Mouse (Mus musculus) MEL (cell line): ENCODE results near the gene Egfem1. TPM values are rescaled to one million over a fixed set of nuclear protein-coding genes. Genes with fewer than 3 reads are reported as not detected.

Experiments
- DNase-seq: peaks from one replicate; pipeline ENCODE4 v3.0.0; 2011; ENCODE audit warnings: low read depth, low spot score
- H3K27ac ChIP-seq: 2 replicates; pipeline ENCODE4 v1.5.1; 2012; ENCODE audit warnings: low read depth, mild to moderate bottlenecking, control low read depth, low read length, moderate library complexity; ENCODE audit not compliant: control insufficient read depth
- H3K27me3 ChIP-seq, 2 experiments: fragments of 150-350 bp in 1 of 2; sonication (generic) in 1 of 2; 2 replicates each; pipeline ENCODE4 v1.6.1; 2012; ENCODE audit warnings: low read length in 2 of 2, mild to moderate bottlenecking in 2 of 2, improper control_type of control experiment in 1 of 2, moderate library complexity in 1 of 2; ENCODE audit not compliant: insufficient read depth in 2 of 2, control insufficient read depth in 1 of 2
- H3K36me3 ChIP-seq, 2 experiments: 2 replicates each; pipeline ENCODE4 v1.6.1; 2012 to 2014; ENCODE audit warnings: low read length in 2 of 2, improper control_type of control experiment in 1 of 2, inconsistent platforms in 1 of 2, mild to moderate bottlenecking in 1 of 2; ENCODE audit not compliant: insufficient read depth in 2 of 2, control insufficient read depth in 1 of 2
- H3K4me1 ChIP-seq, 2 experiments: fragments of 150-350 bp in 1 of 2; sonication (generic) in 1 of 2; 2 replicates each; pipeline ENCODE4 v1.6.1; 2012; ENCODE audit warnings: low read length in 2 of 2, improper control_type of control experiment in 1 of 2, mild to moderate bottlenecking in 1 of 2; ENCODE audit not compliant: insufficient read depth in 2 of 2, control insufficient read depth in 1 of 2
- H3K4me3 ChIP-seq, 2 experiments: fragments of 150-350 bp in 1 of 2; sonication (generic) in 1 of 2; 2 replicates each; pipeline ENCODE4 v1.5.1; 2012; ENCODE audit warnings: low read depth in 2 of 2, low read length in 2 of 2, mild to moderate bottlenecking in 2 of 2, moderate library complexity in 2 of 2, control low read depth in 1 of 2, improper control_type of control experiment in 1 of 2; ENCODE audit not compliant: control insufficient read depth in 1 of 2, insufficient read depth in 1 of 2
- H3K79me2 ChIP-seq: 2 replicates; pipeline ENCODE4 v1.6.1; 2012; ENCODE audit warnings: mild to moderate bottlenecking, low read length, moderate library complexity; ENCODE audit not compliant: control insufficient read depth, poor library complexity, insufficient read depth
- H3K9ac ChIP-seq: 2 replicates; pipeline ENCODE4 v1.6.1; 2012; ENCODE audit warnings: low read depth, mild to moderate bottlenecking, control low read depth, low read length, moderate library complexity; ENCODE audit not compliant: control insufficient read depth, poor library complexity, severe bottlenecking
- H3K9me3 ChIP-seq: fragments of 150-350 bp; sonication (generic); replicated peaks from 2 replicates; pipeline ENCODE4 v1.6.1; 2012; ENCODE audit warnings: mild to moderate bottlenecking, low read length, improper control_type of control experiment, moderate library complexity; ENCODE audit not compliant: insufficient read depth
- CHD2 ChIP-seq: IDR thresholded peaks from 2 replicates; pipeline ENCODE4 v1.6.1; 2011; ENCODE audit warnings: low read length, improper control_type of control experiment
- CTCF ChIP-seq, 3 experiments: IDR thresholded peaks in 2 of 3; conservative IDR thresholded peaks in 1 of 3; 2 replicates each; pipeline ENCODE4 v1.5.1; 2011 to 2012; ENCODE audit warnings: low read length in 3 of 3, low read depth in 2 of 3, mild to moderate bottlenecking in 2 of 3, improper control_type of control experiment in 1 of 3, inconsistent platforms in 1 of 3, mixed read lengths in 1 of 3, moderate library complexity in 1 of 3; ENCODE audit not compliant: control insufficient read depth in 1 of 3, insufficient read depth in 1 of 3, poor library complexity in 1 of 3, severe bottlenecking in 1 of 3
- E2F4 ChIP-seq: IDR thresholded peaks from 2 replicates; pipeline ENCODE4 v1.6.1; 2011; ENCODE audit warnings: low read depth, low read length, improper control_type of control experiment, borderline replicate concordance
- ELF1 ChIP-seq: IDR thresholded peaks from 2 replicates; pipeline ENCODE4 v1.6.1; 2014; ENCODE audit warnings: low read depth, mild to moderate bottlenecking, inconsistent platforms, low read length, improper control_type of control experiment, moderate library complexity
- ETS1 ChIP-seq: IDR thresholded peaks from 2 replicates; pipeline ENCODE4 v1.6.1; 2012; ENCODE audit warnings: low read depth, mild to moderate bottlenecking, inconsistent platforms, low read length, improper control_type of control experiment, moderate library complexity
- HCFC1 ChIP-seq: IDR thresholded peaks from 2 replicates; pipeline ENCODE4 v1.6.1; 2012; ENCODE audit warnings: low read depth, mild to moderate bottlenecking, inconsistent platforms, low read length, improper control_type of control experiment, moderate library complexity
- KAT2A ChIP-seq: conservative IDR thresholded peaks from 2 replicates; pipeline ENCODE4 v1.6.1; 2012; ENCODE audit warnings: low read depth, low read length, improper control_type of control experiment, inconsistent platforms
- MAX ChIP-seq: IDR thresholded peaks from 2 replicates; pipeline ENCODE4 v1.6.1; 2011; ENCODE audit warnings: low read length, improper control_type of control experiment
- MAZ ChIP-seq: IDR thresholded peaks from 2 replicates; pipeline ENCODE4 v1.6.1; 2012; ENCODE audit warnings: low read depth, mild to moderate bottlenecking, inconsistent platforms, low read length, improper control_type of control experiment
- MXI1 ChIP-seq: IDR thresholded peaks from 2 replicates; pipeline ENCODE4 v1.6.1; 2011; ENCODE audit warnings: mild to moderate bottlenecking, low read depth, low read length, improper control_type of control experiment
- MYB ChIP-seq: IDR thresholded peaks from 2 replicates; pipeline ENCODE4 v1.6.1; 2011; ENCODE audit warnings: mild to moderate bottlenecking, low read depth, low read length, improper control_type of control experiment
- NELFE ChIP-seq: IDR thresholded peaks from 2 replicates; pipeline ENCODE4 v1.6.1; 2011; ENCODE audit warnings: low read depth, low read length, improper control_type of control experiment
- NRF1 ChIP-seq: IDR thresholded peaks from 2 replicates; pipeline ENCODE4 v1.6.1; 2014; ENCODE audit warnings: low read depth, mild to moderate bottlenecking, inconsistent platforms, low read length, improper control_type of control experiment, moderate library complexity; ENCODE audit not compliant: poor library complexity, insufficient read depth, severe bottlenecking
- POLR2A ChIP-seq, 2 experiments: IDR thresholded peaks; 2 replicates each; pipeline ENCODE4 v1.6.1; 2011 to 2012; ENCODE audit warnings: low read length in 2 of 2, mild to moderate bottlenecking in 2 of 2, control low read depth in 1 of 2, improper control_type of control experiment in 1 of 2, low read depth in 1 of 2, moderate library complexity in 1 of 2; ENCODE audit not compliant: control insufficient read depth in 1 of 2, insufficient read depth in 1 of 2, poor library complexity in 1 of 2
- POLR2AphosphoS2 ChIP-seq: IDR thresholded peaks from 2 replicates; pipeline ENCODE4 v1.6.1; 2011; ENCODE audit warnings: low read length, improper control_type of control experiment
- RAD21 ChIP-seq: IDR thresholded peaks from 2 replicates; pipeline ENCODE4 v1.6.1; 2011; ENCODE audit warnings: mild to moderate bottlenecking, low read depth, low read length, improper control_type of control experiment
- RCOR1 ChIP-seq: IDR thresholded peaks from 2 replicates; pipeline ENCODE4 v1.6.1; 2012; ENCODE audit warnings: low read depth, mild to moderate bottlenecking, inconsistent platforms, low read length, improper control_type of control experiment
- SMC3 ChIP-seq: IDR thresholded peaks from 2 replicates; pipeline ENCODE4 v1.6.1; 2011; ENCODE audit warnings: low read depth, low read length, improper control_type of control experiment
- TAL1 ChIP-seq: IDR thresholded peaks from 2 replicates; pipeline ENCODE4 v1.6.1; 2012; ENCODE audit warnings: mild to moderate bottlenecking, inconsistent platforms, low read length, moderate library complexity, mixed read lengths
- TBP ChIP-seq: IDR thresholded peaks from 2 replicates; pipeline ENCODE4 v1.8.0; 2011; ENCODE audit warnings: low read depth, low read length, improper control_type of control experiment
- UBTF ChIP-seq: IDR thresholded peaks from 2 replicates; pipeline ENCODE4 v1.6.1; 2012; ENCODE audit warnings: low read depth, mild to moderate bottlenecking, inconsistent platforms, low read length, improper control_type of control experiment, moderate library complexity, borderline replicate concordance; ENCODE audit not compliant: insufficient read depth
- USF1 ChIP-seq: IDR thresholded peaks from 2 replicates; pipeline ENCODE4 v1.6.1; 2014; ENCODE audit warnings: low read depth, mild to moderate bottlenecking, inconsistent platforms, low read length, improper control_type of control experiment, moderate library complexity
- USF2 ChIP-seq, 2 experiments: IDR thresholded peaks; 2 replicates each; pipeline ENCODE4 v1.6.1; 2011 to 2012; ENCODE audit warnings: improper control_type of control experiment in 2 of 2, low read length in 2 of 2, borderline replicate concordance in 1 of 2, inconsistent platforms in 1 of 2, low read depth in 1 of 2, mild to moderate bottlenecking in 1 of 2; ENCODE audit not compliant: insufficient read depth in 1 of 2
- ZNF384 ChIP-seq: IDR thresholded peaks from 2 replicates; pipeline ENCODE4 v1.6.1; 2012; ENCODE audit warnings: low read depth, mild to moderate bottlenecking, inconsistent platforms, low read length, improper control_type of control experiment
- polyA plus RNA-seq, 2 experiments: library from polyadenylated mRNA; stranded (reverse) in 1 of 2; unstranded in 1 of 2; fragments of >175 nt in 1 of 2; fragments of >200 nt in 1 of 2; gene quantifications; 2 replicates each; pipeline versions ENCODE4 v1.2.1 to v1.2.4; 2012; ENCODE audit warnings: low replicate concordance in 2 of 2, low read depth in 1 of 2; ENCODE audit not compliant: insufficient read length in 2 of 2, insufficient read depth in 1 of 2, missing spikeins in 1 of 2
- total RNA-seq: library from RNA; depleted of rRNA; stranded (reverse); fragments of 300-350 nt; gene quantifications from 2 replicates; pipeline ENCODE4 v1.2.3, GENCODE M21; 2012

Gene Egfem1
- total and polyA plus RNA-seq, 3 experiments = not detected

DNA sequence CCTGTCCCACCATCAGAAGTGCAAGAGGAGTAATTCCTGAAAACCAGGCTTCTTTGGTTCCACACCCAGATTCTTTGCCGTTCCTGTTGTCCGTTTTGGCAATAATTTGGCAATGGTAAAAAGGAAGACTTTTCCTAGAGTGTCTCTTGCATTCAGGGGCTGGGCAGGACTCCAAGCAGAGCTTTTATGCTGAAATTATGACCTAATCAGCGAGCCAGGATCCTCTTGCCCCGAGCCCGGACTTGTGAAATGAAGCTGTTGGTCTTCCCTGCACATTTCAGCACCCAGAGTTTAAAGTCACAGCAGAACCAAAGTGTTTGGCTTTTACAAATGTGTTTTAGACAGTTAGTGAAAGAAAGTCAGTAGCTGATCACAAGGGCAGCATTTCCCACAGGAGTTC, 362.8 kb downstream of the Egfem1 start:
- DNase-seq = no peak
- H3K4me3 ChIP-seq = no peak overlapping the region

DNA sequence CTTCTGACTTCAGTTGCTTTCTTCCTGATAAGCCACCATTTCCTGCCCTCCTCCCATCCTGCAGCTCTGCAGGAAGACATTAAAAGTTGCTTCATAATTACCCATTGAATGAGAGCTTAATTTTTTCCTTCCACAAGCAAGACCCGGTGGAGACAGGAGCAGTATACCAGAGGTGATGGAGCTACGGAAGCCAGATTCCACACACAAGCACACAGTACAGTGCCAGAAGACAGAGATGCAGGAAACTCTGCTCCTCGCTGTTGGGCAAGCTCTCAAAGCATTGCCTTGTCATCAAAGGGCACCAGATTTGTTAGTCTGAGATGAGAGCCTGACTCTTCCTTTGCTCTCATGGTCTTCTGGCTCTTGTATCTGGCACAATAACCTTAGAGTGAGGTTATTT, 364.3 kb downstream of the Egfem1 start:
- Histone ChIP-seq H3K9me3 (no peaks in the 10 kb centered on the region), H3K4me1 (no peaks in the 10 kb centered on the region)
- no peak for TF ChIP-seq NELFE
- no peak for TF ChIP-seq CTCF (IDR thresholded peaks at IDR 0.05 in 2 of 3, conservative IDR thresholded peaks at IDR 0.05 in 1 of 3; ENCODE audit: control insufficient read depth in 1 of 3, insufficient read depth in 1 of 3, low read depth in 2 of 3, low read length in 3 of 3, poor library complexity in 1 of 3, severe bottlenecking in 1 of 3)
- no peak for TF ChIP-seq MXI1
- no peak for TF ChIP-seq MAZ
- TF ChIP-seq USF2 (IDR thresholded peaks at IDR 0.05; ENCODE audit: borderline replicate concordance in 1 of 2, insufficient read depth in 1 of 2, low read depth in 1 of 2, low read length in 2 of 2) = no peak
- no peak for TF ChIP-seq RCOR1
- TF ChIP-seq ELF1 = no peak
- TF ChIP-seq POLR2AphosphoS2 = no peak
- no peak for TF ChIP-seq TBP
- no peak for TF ChIP-seq KAT2A
- no peak for TF ChIP-seq NRF1
- no peak for TF ChIP-seq USF1
- no peak for TF ChIP-seq HCFC1
- no peak for TF ChIP-seq ETS1
- no peak for TF ChIP-seq CHD2
- no peak for TF ChIP-seq MAX
- TF ChIP-seq ZNF384 = no peak
- no peak for TF ChIP-seq UBTF
- TF ChIP-seq MYB = no peak
- TF ChIP-seq, all 39 proteins: peak for 0
- Histone ChIP-seq H3K9ac (no peak overlapping the region), H3K79me2 (no peaks in the 10 kb centered on the region), H3K4me3 (no peak overlapping the region), H3K36me3 (no peaks in the 10 kb centered on the region), H3K27me3 (no peaks in the 10 kb centered on the region), H3K27ac (no peak overlapping the region)
- no peak for DNase-seq

More for the DNA sequence above, 362.8 kb downstream of the Egfem1 start:
- Histone ChIP-seq H3K36me3 (no peaks in the 10 kb centered on the region), H3K27me3 (no peaks in the 10 kb centered on the region), H3K9ac (no peak overlapping the region), H3K79me2 (no peaks in the 10 kb centered on the region), H3K4me1 (no peaks in the 10 kb centered on the region), H3K9me3 (no peaks in the 10 kb centered on the region), H3K27ac (no peak overlapping the region)
- TF ChIP-seq POLR2A (IDR thresholded peaks at IDR 0.05; ENCODE audit: control insufficient read depth in 1 of 2, insufficient read depth in 1 of 2, low read depth in 1 of 2, low read length in 2 of 2, poor library complexity in 1 of 2) = no peak
- no peak for TF ChIP-seq TAL1
- TF ChIP-seq E2F4 = no peak
- no peak for TF ChIP-seq SMC3
- no peak for TF ChIP-seq RAD21
- TF ChIP-seq TBP = no peak
